Mouse (Mus musculus) stomach, embryonic 15.5 days (tissue): Measurements from ENCODE around the gene Camkmt. TPM values are rescaled to one million over a fixed set of nuclear protein-coding genes. Genes with fewer than 3 reads are reported as not detected.

Experiments
- ATAC-seq: fragments of 200-750 bp; cut with Nextera tagmentation; 2 replicates; pipeline ENCODE4 v1.8.0; 2017; ENCODE audit warnings: low read depth, moderate number of reproducible peaks, moderate TSS enrichment; ENCODE audit not compliant: insufficient read depth, low FRiP score
- H3K27ac ChIP-seq: fragments of 300-500 bp; sonication (generic); 2 replicates; pipeline ENCODE4 v1.5.1; 2015; ENCODE audit warnings: mild to moderate bottlenecking, inconsistent platforms
- H3K27me3 ChIP-seq: fragments of 300-500 bp; sonication (generic); replicated peaks from 2 replicates; pipeline ENCODE4 v1.6.1; 2015; ENCODE audit warnings: inconsistent platforms
- H3K36me3 ChIP-seq: fragments of 300-500 bp; sonication (generic); 2 replicates; pipeline ENCODE4 v1.6.1; 2015; ENCODE audit warnings: inconsistent platforms
- H3K4me1 ChIP-seq: fragments of 300-500 bp; sonication (generic); 2 replicates; pipeline ENCODE4 v1.6.1; 2015; ENCODE audit warnings: inconsistent platforms
- H3K4me2 ChIP-seq: fragments of 300-500 bp; sonication (generic); 2 replicates; pipeline ENCODE4 v1.6.1; 2015; ENCODE audit warnings: mild to moderate bottlenecking, inconsistent platforms
- H3K4me3 ChIP-seq: fragments of 300-500 bp; sonication (generic); replicated peaks from 2 replicates; pipeline ENCODE4 v1.5.1; 2015; ENCODE audit warnings: inconsistent platforms
- H3K9ac ChIP-seq: fragments of 300-500 bp; sonication (generic); 2 replicates; pipeline ENCODE4 v1.6.1; 2015; ENCODE audit warnings: inconsistent platforms
- H3K9me3 ChIP-seq: fragments of 300-500 bp; sonication (generic); 2 replicates; pipeline ENCODE4 v1.6.1; 2016; ENCODE audit warnings: inconsistent platforms
- WGBS: fragments of 180-500 bp; shearing (Covaris S2); methylation state at CpG from one replicate; pipeline ENCODE4 v1.1.7; 2015; 5-methylcytosine and 5-hydroxymethylcytosine counted together
- polyA plus RNA-seq: library from polyadenylated mRNA; unstranded; fragments of >200 nt; fragmentation: Nextera tagmentation; extraction: Ambion mirVana; gene quantifications from 2 replicates; pipeline ENCODE4 v1.2.1, GENCODE M21; 2015

Camkmt gene
- polyA plus RNA-seq, 1 experiment from 2014 or later = 14.3 TPM

DNA sequence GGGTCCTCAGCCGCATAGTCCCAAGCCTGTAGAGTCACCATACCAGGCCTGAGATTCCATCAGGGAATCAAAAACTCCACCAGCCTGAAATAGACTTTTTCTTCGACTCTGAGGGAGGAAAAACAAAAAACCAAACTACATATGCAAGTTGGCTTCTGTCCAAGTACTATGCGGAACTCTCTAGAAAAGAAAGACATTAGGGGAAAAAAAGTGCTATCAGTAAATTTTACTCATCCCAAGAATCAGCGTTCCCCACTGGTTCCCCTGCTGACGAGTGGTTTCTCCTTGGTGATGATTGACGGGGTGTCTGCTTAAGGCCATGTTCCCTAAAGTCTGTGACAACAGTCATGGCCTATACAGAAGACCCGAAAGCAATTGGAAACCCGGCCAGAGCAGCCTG lies 352.7 kb downstream of the Camkmt start:
- no peak overlapping the region for H3K27ac ChIP-seq
- 69% methylated on average over 8 of the region's 8 CpGs for WGBS

DNA sequence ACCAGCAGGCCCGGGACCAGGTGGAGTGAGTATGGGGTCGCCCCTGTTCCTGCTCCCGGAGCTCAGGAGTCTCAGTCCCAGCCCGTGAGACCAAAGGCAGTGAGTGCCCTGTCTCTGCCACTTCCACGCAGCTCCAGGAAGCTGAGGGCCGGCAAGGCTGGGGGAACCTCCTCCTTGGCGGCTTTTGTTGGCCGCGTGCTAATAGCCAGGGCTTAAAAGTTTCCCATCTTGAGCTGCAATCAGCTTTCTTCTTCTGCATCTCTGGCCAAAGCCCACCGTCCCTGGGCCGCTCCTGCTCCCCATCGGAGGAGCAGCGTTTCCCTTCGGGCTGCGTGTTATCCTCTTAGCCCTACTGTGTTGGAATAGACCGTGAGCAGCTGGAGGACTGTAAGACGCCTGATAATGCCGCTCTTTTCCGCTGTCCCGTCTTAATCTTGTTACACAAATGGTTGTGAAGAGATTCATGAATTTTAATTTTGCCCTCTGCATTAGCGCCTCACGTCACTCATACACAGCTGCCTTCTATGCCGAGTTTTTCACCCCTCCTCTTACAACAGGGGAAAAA lies 364.1 kb downstream of the Camkmt start:
- H3K27me3 ChIP-seq = peaks cover 59% of the 10 kb centered on the region
- no peak for ATAC-seq
- H3K4me2 ChIP-seq = no peak overlapping the region
- H3K4me3 ChIP-seq = no peak overlapping the region
- H3K9me3 ChIP-seq = no peaks in the 10 kb centered on the region
- H3K27ac ChIP-seq = no peak overlapping the region
- H3K36me3 ChIP-seq = no peaks in the 10 kb centered on the region
- 4% methylated on average over 23 of the region's 23 CpGs for WGBS
- H3K4me1 ChIP-seq = peaks cover 4% of the 10 kb centered on the region; the same call in 1 of the 2 replicates
- no peak overlapping the region for H3K9ac ChIP-seq

More for the DNA sequence above, 352.7 kb downstream of the Camkmt start:
- no peak overlapping the region for H3K9ac ChIP-seq
- H3K4me2 ChIP-seq = no peak overlapping the region
- no peaks in the 10 kb centered on the region for H3K4me1 ChIP-seq
- no peaks in the 10 kb centered on the region for H3K27me3 ChIP-seq
- H3K9me3 ChIP-seq = no peaks in the 10 kb centered on the region
- H3K36me3 ChIP-seq = no peaks in the 10 kb centered on the region
- no peak for ATAC-seq
- no peak overlapping the region for H3K4me3 ChIP-seq

DNA sequence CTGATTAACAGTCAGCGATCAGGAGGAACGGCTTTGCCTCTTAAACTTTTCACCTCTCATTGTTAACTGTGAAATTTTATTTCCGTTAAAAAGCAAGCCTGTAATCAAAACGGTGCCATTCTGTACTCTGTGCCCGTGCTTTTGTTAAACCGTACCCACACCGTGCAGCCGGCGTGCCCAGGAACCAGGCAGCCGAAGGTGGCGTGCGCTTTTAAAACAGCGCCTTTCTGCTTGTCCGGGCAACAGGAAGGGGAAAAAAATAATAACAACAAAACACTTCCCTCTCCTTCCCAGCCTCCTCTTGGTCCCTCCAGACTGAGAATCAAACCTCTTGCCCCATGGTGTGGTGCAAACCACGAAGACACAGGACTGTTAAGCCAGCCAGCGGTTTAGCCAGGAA lies 364.7 kb downstream of the Camkmt start:
- 2% methylated on average over 16 of the region's 16 CpGs for WGBS
- Histone ChIP-seq H3K27ac (no peak overlapping the region), H3K36me3 (no peaks in the 10 kb centered on the region), H3K4me1 (peaks cover 4% of the 10 kb centered on the region; the same call in 1 of the 2 replicates), H3K9me3 (no peaks in the 10 kb centered on the region), H3K4me2 (no peak overlapping the region), H3K9ac (no peak overlapping the region), H3K4me3 (no peak overlapping the region), H3K27me3 (peaks cover 64% of the 10 kb centered on the region)
- no peak for ATAC-seq

DNA sequence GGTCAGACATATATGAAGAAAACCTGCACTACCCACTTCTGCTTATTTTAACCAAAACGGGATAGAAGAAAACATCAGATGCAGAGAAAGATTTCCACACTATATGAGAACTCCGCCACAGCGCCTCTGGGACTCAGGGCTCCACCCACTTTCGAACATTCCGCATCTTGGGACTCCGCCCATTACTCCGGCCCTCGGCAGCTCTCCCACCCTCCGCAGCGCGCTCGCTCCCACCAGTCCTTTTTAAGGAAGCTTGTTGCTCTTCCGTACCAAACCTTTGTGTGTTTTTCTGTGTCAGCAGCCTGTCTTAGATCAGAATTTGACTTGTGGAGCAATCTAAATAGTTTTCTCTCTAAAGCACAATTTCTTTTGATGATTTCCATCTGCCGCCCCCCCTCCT lies 367.7 kb downstream of the Camkmt start:
- 5% methylated on average over 14 of the region's 14 CpGs for WGBS
- 0 out of 2 replicates have a peak overlapping the region, but pooled peaks have one; percentile 23 for H3K4me2 ChIP-seq
- peaks cover 84% of the 10 kb centered on the region for H3K27me3 ChIP-seq
- H3K4me3 ChIP-seq = no peak overlapping the region
- ATAC-seq = no peak
- peaks cover 4% of the 10 kb centered on the region; the same call in 1 of the 2 replicates for H3K4me1 ChIP-seq
- H3K36me3 ChIP-seq = no peaks in the 10 kb centered on the region
- H3K9ac ChIP-seq = no peak overlapping the region
- H3K9me3 ChIP-seq = no peaks in the 10 kb centered on the region
- H3K27ac ChIP-seq = no peak overlapping the region

DNA sequence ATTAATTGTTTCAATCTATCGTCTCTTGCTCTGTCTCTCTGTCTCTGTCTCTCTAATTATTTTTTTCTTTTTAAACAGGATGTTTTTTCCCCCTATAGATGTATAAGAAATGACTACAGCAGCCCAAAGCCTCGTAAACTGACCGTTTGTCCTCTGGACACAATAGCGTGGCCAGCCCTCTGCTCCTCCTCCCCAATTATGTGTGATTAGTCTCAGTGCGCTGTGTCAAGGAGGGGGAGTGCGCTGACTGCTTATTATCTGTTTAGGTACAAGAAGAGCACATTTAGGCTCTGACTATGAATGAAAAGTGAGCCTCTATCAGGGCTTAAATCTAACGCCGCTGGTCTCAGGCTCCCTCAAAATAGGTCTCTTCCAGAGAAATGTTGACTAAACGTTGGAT lies 368.2 kb downstream of the Camkmt start:
- Histone ChIP-seq H3K9ac (no peak overlapping the region), H3K27me3 (peaks cover 83% of the 10 kb centered on the region), H3K9me3 (no peaks in the 10 kb centered on the region), H3K27ac (no peak overlapping the region), H3K4me1 (peaks cover 4% of the 10 kb centered on the region; the same call in 1 of the 2 replicates), H3K4me2 (no peak overlapping the region), H3K4me3 (no peak overlapping the region), H3K36me3 (no peaks in the 10 kb centered on the region)
- ATAC-seq = no peak
- WGBS = 14% methylated on average over 9 of the region's 9 CpGs

DNA sequence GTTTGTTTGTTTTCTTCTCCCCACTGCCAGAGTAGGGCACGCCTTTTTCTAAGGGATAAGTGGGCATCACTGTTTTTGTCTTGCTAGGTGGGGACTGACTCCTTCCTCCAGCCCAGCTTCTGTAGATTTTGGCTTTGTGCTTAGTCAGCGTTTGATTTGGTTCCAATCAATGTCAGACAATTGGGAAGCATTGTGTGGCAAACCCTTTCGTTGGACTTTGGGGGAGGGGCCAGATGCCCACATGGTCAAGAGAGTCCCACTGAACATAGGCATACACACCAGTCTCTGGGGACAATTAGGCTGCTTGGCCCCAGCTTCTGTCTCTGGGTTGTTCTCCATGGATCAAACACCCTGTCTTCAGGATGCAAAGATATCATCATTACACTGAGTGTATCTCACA lies 371.2 kb downstream of the Camkmt start:
- H3K27me3 ChIP-seq = peaks cover 86% of the 10 kb centered on the region
- no peak overlapping the region for H3K27ac ChIP-seq
- 44% methylated on average over 3 of the region's 3 CpGs for WGBS
- no peak overlapping the region for H3K4me2 ChIP-seq
- H3K4me3 ChIP-seq = no peak overlapping the region
- no peak overlapping the region for H3K9ac ChIP-seq
- no peaks in the 10 kb centered on the region for H3K36me3 ChIP-seq
- H3K4me1 ChIP-seq = peaks cover 5% of the 10 kb centered on the region; the same call in 1 of the 2 replicates
- no peak for ATAC-seq
- H3K9me3 ChIP-seq = no peaks in the 10 kb centered on the region

DNA sequence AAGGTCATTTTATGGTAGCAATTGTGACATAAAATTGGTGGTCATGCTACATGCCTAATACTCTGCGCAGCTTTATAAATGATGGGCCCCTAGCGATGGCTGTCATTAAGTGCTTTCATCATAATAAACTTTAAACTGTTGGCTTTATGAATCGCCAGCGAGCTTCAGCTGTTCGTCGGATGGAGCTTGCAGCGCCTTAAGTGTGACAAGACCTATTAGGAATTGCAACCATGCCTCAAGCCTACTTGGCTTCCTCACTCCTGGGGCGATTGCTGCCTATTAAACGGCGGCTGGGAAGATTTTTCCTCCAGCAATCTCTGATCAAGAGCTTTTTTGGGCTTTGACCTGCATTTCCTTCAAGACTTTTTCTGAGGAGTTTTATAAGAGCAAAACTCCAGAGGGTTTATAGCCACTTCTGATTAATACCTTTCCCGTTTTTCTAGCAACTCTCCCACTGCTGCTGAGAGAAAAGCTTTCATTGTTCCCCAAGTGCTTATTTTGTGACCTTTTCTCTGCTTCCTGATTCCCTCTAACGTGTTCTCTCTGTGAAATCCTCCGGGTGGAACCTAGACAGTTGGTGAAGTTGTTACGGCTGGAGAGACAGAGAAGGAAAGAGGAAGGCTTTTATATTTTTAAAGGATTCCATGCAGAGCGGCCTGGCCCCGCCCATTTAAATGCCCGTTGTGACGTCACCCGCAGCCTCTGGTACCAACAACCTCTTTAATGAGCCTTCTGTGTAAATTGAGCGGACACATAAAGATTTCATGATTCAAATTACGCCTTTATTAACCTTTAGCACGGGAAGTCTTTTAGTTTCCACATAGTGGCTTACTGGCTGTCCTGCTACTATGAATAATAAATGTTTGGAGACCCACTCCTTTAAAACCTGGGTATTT lies 373.4 kb downstream of the Camkmt start:
- no peak overlapping the region for H3K4me3 ChIP-seq
- no peaks in the 10 kb centered on the region for H3K9me3 ChIP-seq
- no peak overlapping the region for H3K9ac ChIP-seq
- H3K36me3 ChIP-seq = no peaks in the 10 kb centered on the region
- no peak for ATAC-seq
- H3K4me2 ChIP-seq = no peak overlapping the region
- peaks cover 85% of the 10 kb centered on the region for H3K27me3 ChIP-seq
- peaks cover 5% of the 10 kb centered on the region; the same call in 1 of the 2 replicates for H3K4me1 ChIP-seq
- no peak overlapping the region for H3K27ac ChIP-seq
- WGBS = 15% methylated on average over 22 of the region's 22 CpGs

DNA sequence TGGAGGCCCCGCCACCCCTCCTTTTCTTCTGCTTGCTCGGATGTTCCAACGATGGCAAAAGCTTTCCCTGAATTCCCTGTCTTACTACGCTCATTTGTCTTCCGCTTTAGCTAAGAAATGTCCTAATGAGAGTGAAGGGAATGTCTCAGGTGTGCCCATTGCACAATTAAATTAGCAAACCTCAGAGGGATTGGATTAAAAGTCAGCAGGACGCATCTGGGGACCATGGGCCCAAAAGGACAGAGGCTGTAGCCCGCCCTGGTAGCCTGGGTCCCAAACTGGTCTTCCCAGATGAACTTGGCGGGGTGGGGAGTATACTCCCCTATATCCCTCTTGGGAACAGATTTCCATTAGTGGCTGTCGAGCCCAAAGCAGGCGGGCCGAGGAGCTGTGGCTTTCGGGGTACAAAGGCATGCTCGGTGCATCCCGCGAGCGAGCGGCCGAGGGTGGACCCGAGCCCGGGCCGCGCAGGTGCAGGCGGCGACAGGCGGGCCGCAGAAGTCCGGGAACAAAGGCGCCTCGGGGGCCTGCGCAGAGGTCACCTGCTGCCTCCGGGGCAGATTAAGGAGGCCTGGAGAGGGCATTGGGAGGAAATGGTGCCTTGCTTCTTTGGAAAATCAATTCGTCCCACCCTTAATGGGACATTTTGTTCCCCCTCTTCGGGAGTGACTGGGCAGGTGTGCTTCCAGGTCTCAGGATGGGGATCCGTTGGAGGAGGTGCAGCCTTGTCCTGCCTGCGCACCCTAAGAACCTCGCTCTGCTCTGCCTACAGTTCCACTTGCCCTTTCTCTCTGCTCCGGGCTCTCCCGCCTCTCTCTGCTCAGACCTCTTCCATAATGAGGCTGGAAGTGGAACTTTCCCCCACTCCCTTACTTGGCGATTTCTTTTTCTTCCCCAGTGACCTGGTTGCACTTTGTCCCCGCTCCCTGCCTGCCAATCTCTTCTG lies 374.4 kb downstream of the Camkmt start:
- 4% methylated on average over 40 of the region's 40 CpGs for WGBS
- Histone ChIP-seq H3K27me3 (peaks cover 80% of the 10 kb centered on the region), H3K9ac (no peak overlapping the region), H3K9me3 (no peaks in the 10 kb centered on the region), H3K4me1 (peaks cover 5% of the 10 kb centered on the region; the same call in 1 of the 2 replicates), H3K27ac (no peak overlapping the region), H3K4me3 (peak overlapping the region; percentile 17; the same call in 1 of the 2 replicates), H3K4me2 (peak overlapping the region; percentile 40), H3K36me3 (no peaks in the 10 kb centered on the region)
- ATAC-seq = 0 out of 2 replicates have a peak, but pooled peaks have one; percentile 50

DNA sequence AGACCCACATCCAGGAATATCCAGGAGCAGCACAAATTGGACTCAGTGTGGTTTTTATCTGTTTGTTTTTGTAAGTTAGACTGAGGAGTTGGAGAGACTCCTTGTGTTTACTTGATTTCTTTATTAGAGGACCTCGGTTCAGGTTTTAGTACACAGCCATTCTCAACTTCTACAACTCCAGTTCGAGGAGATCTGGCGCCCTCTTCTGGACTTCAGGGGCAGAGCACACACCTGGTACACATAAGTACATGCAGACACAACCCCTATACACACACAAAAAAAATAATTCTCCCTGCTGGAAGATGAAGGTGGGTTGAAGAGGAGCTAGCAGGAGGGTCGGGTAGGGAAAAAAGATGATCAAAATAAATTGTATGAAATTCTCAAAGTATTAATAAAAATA lies 379.4 kb downstream of the Camkmt start:
- no peaks in the 10 kb centered on the region for H3K9me3 ChIP-seq
- no peak overlapping the region for H3K4me2 ChIP-seq
- ATAC-seq = no peak
- H3K27ac ChIP-seq = no peak overlapping the region
- H3K9ac ChIP-seq = no peak overlapping the region
- 62% methylated on average over 4 of the region's 4 CpGs for WGBS
- H3K4me3 ChIP-seq = no peak overlapping the region
- peaks cover 4% of the 10 kb centered on the region; the same call in 1 of the 2 replicates for H3K4me1 ChIP-seq
- H3K36me3 ChIP-seq = no peaks in the 10 kb centered on the region
- H3K27me3 ChIP-seq = peaks cover 78% of the 10 kb centered on the region

DNA sequence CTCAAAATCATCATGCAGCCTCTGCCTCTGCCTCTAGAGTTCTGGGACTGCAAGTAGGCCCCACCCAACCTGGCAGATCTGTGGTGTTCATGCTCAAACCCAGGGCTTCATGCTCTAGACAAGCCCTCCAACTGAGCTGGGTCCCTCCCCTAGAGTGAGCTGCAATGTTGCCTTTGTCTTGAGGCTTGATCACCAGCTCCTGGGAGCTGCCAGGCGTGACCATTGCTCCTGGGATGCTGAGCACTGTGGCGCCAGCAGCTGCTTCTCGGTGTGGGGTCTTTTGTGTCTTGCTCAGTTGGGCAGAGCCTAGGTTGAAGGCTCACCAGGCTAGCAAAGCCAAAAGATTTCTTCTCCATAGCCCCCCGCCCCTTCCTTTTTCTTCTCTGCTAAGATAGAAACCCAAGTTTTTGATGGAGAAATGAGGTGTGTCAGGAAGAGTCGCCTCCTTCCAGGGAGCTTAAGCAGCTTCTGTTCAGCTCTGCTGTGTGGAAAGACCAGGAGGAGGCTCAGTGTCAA lies 382.4 kb downstream of the Camkmt start:
- H3K27ac ChIP-seq = no peak overlapping the region
- no peak overlapping the region for H3K4me3 ChIP-seq
- no peaks in the 10 kb centered on the region for H3K9me3 ChIP-seq
- no peak for ATAC-seq
- H3K4me2 ChIP-seq = no peak overlapping the region
- no peak overlapping the region for H3K9ac ChIP-seq
- H3K36me3 ChIP-seq = no peaks in the 10 kb centered on the region
- H3K4me1 ChIP-seq = no peaks in the 10 kb centered on the region
- WGBS = 12% methylated on average over 5 of the region's 5 CpGs
- H3K27me3 ChIP-seq = peaks cover 61% of the 10 kb centered on the region

DNA sequence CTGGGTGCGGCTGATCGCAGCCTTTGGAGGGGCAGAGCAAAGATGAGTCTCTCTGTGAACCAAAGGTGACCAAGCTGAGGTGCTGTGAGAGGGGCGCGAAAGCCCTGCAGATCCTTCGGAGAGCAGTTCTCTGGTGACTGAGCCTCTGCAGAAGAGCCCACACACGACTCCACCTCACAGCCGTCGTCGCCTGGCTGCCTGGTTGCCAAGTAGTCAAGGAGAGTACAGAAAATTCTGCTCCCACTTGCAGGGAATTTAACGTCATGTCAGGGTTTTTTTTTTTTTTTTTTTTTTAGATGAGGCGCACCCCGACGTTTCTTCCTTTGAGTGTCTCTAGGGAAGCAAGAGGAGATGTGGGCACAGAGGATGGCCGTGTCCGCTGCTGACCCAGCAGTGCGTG lies 382.9 kb downstream of the Camkmt start:
- Histone ChIP-seq H3K27me3 (peaks cover 60% of the 10 kb centered on the region), H3K27ac (no peak overlapping the region), H3K36me3 (no peaks in the 10 kb centered on the region), H3K4me2 (no peak overlapping the region), H3K9ac (no peak overlapping the region), H3K4me1 (no peaks in the 10 kb centered on the region), H3K9me3 (no peaks in the 10 kb centered on the region), H3K4me3 (no peak overlapping the region)
- no peak for ATAC-seq
- WGBS = 6% methylated on average over 16 of the region's 16 CpGs
